Mouse (Mus musculus) limb, embryonic 12.5 days (tissue): Measurements from ENCODE around the gene Pip5k1a. TPM values are rescaled to one million over a fixed set of nuclear protein-coding genes. Genes with fewer than 3 reads are reported as not detected.

ENCODE experiments used
- ATAC-seq: fragments of 200-750 bp; cut with Nextera tagmentation; 2 replicates; pipeline ENCODE4 v1.8.0; 2017; ENCODE audit warnings: low read depth, moderate TSS enrichment; ENCODE audit not compliant: insufficient number of reproducible peaks, insufficient read depth, low FRiP score, low TSS enrichment
- H3K27ac ChIP-seq: fragments of 300-500 bp; sonication (generic); 2 replicates; pipeline ENCODE4 v1.5.1; 2016; ENCODE audit warnings: mild to moderate bottlenecking, moderate library complexity
- H3K27me3 ChIP-seq: fragments of 300-500 bp; sonication (generic); 2 replicates; pipeline ENCODE4 v1.6.1; 2016; ENCODE audit warnings: mild to moderate bottlenecking, moderate library complexity
- H3K36me3 ChIP-seq: fragments of 300-500 bp; sonication (generic); 2 replicates; pipeline ENCODE4 v1.6.1; 2016; ENCODE audit warnings: mild to moderate bottlenecking, moderate library complexity
- H3K4me1 ChIP-seq: fragments of 300-500 bp; sonication (generic); replicated peaks from 2 replicates; pipeline ENCODE4 v1.6.1; 2016
- H3K4me2 ChIP-seq: fragments of 300-500 bp; sonication (generic); 2 replicates; pipeline ENCODE4 v1.6.1; 2016; ENCODE audit warnings: mild to moderate bottlenecking, moderate library complexity
- H3K4me3 ChIP-seq: fragments of 300-500 bp; sonication (generic); replicated peaks from 2 replicates; pipeline ENCODE4 v1.5.1; 2016; ENCODE audit warnings: mild to moderate bottlenecking
- H3K9ac ChIP-seq: fragments of 300-500 bp; sonication (generic); replicated peaks from 2 replicates; pipeline ENCODE4 v1.6.1; 2016; ENCODE audit warnings: mild to moderate bottlenecking, moderate library complexity
- H3K9me3 ChIP-seq: fragments of 300-500 bp; sonication (generic); 2 replicates; pipeline ENCODE4 v1.6.1; 2016; ENCODE audit warnings: mild to moderate bottlenecking, moderate library complexity
- WGBS: fragments of 180-500 bp; shearing (Covaris S2); methylation state at CpG from one replicate; pipeline ENCODE4 v1.1.7; 2016; 5-methylcytosine and 5-hydroxymethylcytosine counted together
- microRNA-seq: library from miRNA; unstranded; fragments of <30 nt; microRNA quantifications from one replicate; pipeline ENCODE4, GENCODE M21; 2017
- polyA plus RNA-seq: library from polyadenylated mRNA; unstranded; fragments of >200 nt; fragmentation: Nextera tagmentation; extraction: Ambion mirVana; gene quantifications from 2 replicates; pipeline ENCODE4 v1.2.1, GENCODE M21; 2016

Gene Pip5k1a
- polyA plus RNA-seq, 1 experiment from 2014 or later: 30.5 TPM

DNA sequence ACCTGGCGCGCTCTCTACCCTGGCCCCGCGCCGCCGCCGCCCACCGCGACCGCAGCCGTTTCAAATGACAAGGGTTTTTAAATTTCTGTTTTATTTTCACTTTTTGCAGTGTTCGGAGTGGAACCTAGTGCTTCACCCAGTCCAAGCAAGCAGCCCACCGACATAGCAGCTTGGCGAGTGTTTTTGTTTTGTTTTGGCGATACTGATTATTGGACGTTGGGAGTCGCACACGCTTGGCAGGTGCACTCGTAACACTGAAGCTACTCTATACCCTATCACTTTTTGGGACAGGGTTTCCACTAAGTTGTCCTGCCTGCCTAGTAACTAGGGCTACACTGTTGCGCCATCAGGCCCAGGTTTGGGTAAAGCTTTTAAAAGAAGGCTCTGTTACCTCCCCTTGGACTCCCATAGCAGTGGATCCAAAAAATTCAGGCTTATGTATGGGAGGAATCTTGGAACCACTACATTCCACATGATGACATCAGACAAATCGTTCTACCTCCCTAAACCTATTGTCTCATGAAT lies 90.1 kb downstream of the Pip5k1a start:
- peak overlapping the region; percentile 96 for H3K4me2 ChIP-seq
- H3K9ac ChIP-seq: peak overlapping the region; percentile 66
- peaks cover 12% of the 10 kb centered on the region for H3K36me3 ChIP-seq
- H3K4me1 ChIP-seq: peaks cover 22% of the 10 kb centered on the region
- ATAC-seq: no peak
- peak overlapping the region; percentile 63 for H3K4me3 ChIP-seq
- 5% methylated on average over 21 of the region's 21 CpGs for WGBS
- H3K9me3 ChIP-seq: no peaks in the 10 kb centered on the region
- no peaks in the 10 kb centered on the region for H3K27me3 ChIP-seq
- peak overlapping the region; percentile 97 for H3K27ac ChIP-seq

DNA sequence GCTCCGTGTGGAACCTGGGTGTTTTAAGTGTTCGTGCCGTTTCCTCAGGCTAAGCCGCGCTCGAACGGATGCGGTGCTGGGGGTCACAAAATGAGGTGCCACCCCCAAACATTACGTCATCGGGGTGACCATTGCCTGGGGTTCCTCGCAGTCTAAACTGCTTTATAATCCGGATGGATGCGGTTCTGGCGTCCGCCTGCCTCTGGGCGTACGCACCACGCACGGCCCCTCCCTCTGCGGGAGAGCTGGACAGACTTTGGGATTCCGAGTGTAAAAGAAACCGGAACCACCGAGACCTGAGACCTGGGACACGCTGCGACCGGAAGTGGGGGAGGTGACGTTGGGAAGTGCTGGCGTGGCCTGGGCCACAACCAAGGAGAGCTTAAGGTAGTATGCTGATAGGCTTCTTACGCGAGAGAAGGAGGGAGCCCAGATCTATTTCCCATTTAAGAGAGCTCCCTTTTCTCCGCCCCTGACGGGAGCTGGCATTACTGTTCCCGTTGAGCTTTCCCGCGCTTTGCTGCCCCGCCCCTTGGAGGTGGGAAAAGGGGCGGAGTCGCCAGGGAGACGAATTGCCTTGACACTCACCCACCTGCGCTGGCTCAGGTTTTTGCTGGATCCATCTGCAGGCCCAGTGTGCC lies 90.7 kb downstream of the Pip5k1a start:
- Histone ChIP-seq H3K9ac (peak overlapping the region; percentile 66), H3K4me3 (peak overlapping the region; percentile 63), H3K4me1 (peaks cover 22% of the 10 kb centered on the region), H3K4me2 (peak overlapping the region; percentile 96), H3K9me3 (no peaks in the 10 kb centered on the region), H3K27me3 (no peaks in the 10 kb centered on the region), H3K36me3 (peaks cover 18% of the 10 kb centered on the region), H3K27ac (peak overlapping the region; percentile 97)
- under 1% methylated on average over 40 of the region's 40 CpGs for WGBS
- ATAC-seq: peak; percentile 79

DNA sequence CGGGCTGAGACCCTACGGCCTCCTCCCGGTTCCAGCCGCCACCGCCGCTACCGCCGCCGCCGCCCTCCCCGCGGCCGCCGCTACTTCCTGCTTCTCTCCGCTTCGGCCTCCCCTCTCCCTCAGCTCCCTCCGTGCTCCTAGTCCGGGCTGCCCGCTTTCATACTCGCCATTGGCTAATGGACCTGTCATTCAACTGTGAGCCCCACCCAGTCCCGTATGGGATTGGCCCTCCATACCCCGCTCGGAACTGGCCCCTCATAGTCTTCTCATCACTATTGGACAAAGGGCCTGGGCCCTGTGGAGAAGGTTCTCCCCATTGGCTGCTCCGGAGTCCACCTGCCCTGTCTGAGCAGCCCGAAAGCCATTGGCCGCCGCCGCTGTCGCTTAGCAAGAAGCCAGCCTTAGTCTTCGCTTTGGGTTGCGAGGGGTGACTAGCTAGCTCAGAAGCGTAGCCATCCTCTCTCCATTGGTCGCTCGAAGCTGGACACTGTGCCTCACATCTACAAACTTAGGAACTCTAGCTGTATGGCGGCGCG lies 91.3 kb downstream of the Pip5k1a start, which contains the start of gene Zfp687:
TSS of gene Zfp687 (minus strand) at position 112 of the 536 bp plus-strand sequence.
- Histone ChIP-seq H3K9me3 (no peaks in the 10 kb centered on the region), H3K27me3 (no peaks in the 10 kb centered on the region)
- under 1% methylated on average over 28 of the region's 37 CpGs for WGBS

DNA sequence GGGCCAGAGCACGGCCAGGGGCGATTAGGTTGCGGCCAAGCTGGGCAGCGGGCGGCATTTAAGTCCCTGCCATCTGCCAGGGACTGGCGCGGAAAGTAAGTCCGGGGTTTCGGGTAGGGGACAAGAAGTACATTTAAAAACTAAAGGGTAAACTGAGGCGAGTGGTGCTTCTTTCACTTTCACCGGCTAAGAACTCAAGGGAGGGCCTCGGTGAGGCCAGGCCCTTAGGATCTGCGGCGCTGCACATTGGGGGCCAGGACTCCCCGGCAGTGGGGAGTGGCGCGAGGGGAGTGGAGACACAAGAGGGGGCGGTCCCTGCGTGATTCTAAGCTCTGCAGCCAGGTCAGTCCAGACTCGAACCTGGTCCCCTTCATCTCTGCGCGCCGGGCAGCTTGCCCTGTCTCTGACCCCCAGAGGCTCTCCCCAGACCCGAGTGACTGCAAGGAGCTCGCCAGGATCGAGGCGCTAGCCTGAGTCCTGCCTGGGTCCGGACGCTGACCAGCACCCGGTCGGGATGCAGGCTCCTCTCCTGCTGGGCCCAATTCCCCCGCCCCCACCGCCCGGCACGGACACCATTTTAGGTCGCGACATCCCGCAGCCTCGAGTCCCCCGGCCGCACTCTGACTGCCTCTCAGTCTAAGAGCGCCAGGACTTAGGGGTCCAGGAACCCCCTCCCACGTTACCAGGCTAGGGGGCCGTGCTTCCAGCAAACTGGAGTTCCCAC lies 92.1 kb downstream of the Pip5k1a start:
- Histone ChIP-seq H3K4me1 (peaks cover 22% of the 10 kb centered on the region), H3K36me3 (peaks cover 32% of the 10 kb centered on the region), H3K9me3 (no peaks in the 10 kb centered on the region), H3K9ac (peak overlapping the region; percentile 78), H3K4me2 (peak overlapping the region; percentile 96), H3K27ac (peak overlapping the region; percentile 97), H3K27me3 (no peaks in the 10 kb centered on the region), H3K4me3 (peak overlapping the region; percentile 63)
- ATAC-seq: 0 out of 2 replicates have a peak, but pooled peaks have one; percentile 0
- WGBS: 1% methylated on average over 44 of the region's 44 CpGs

More for the DNA sequence above, 91.3 kb downstream of the Pip5k1a start, which contains the start of gene Zfp687:
- Histone ChIP-seq H3K4me1 (peaks cover 22% of the 10 kb centered on the region), H3K9ac (peak within 1 kb of the TSS; percentile 78), H3K27ac (peak within 1 kb of the TSS; percentile 97), H3K4me2 (peak within 1 kb of the TSS; percentile 96), H3K36me3 (peaks cover 24% of the 10 kb centered on the region), H3K4me3 (peak within 1 kb of the TSS; percentile 63)
- peak; percentile 99 for ATAC-seq

DNA sequence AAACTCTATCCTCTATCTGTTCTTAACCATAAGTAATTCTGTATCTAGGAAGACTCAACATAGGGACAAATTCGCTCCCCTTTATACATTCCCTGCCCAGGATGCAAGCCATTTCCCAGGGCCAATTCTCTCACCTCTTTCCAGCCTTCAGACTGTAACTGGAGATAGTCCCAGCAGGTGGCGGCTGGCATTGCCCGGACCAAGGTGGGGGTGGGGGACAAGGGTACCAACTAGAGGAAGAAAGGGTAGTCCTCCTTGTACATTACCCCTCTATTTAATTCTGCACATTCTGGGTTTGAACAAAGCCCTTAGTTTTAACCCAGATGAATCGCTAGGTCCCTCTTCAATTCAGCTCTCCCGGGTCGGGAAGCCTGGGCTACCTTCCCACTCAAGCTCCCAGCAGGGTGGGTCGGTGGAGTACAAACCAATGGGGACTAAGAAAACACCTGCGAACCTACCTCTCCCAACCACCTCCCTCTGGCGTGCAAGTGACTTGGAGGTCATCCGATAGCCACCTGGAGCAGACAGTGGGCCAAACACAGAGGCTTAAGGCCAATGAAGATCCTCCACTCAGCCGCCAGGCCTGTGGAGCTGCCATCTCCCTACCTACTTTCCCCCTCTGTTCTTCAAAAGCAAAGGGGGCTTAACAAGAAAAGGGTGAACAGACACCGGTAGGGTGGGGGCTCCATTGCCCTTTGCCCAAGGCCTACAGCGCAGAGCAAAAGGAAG lies 92.9 kb downstream of the Pip5k1a start:
- Histone ChIP-seq H3K9me3 (no peaks in the 10 kb centered on the region), H3K27me3 (no peaks in the 10 kb centered on the region), H3K36me3 (peaks cover 40% of the 10 kb centered on the region), H3K9ac (peak overlapping the region; percentile 78), H3K27ac (0 out of 2 replicates have a peak overlapping the region, but pooled peaks have one; percentile 37), H3K4me1 (peaks cover 22% of the 10 kb centered on the region), H3K4me3 (peak overlapping the region; percentile 63), H3K4me2 (peak overlapping the region; percentile 96)
- ATAC-seq: no peak
- 14% methylated on average over 13 of the region's 13 CpGs for WGBS

DNA sequence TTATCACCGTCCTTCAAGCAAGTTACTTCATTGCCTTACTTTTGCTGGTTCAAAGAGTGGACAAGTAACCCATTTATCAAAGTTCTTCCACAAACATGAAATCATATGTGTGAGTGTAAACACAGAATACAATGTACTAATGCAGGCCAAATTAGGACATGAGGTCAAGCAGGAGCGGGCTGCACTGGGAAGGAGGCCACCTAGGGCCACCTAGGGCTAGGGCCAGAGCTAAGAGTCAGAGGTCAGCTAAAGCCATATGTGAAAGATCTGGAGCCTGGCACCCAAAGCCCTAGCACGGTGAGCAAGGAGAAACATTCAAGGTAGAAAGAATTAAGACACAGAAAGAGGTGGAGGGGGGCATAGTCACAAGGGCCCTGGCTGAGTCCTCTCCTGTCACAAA lies 93.7 kb downstream of the Pip5k1a start:
- Histone ChIP-seq H3K9ac (0 out of 2 replicates have a peak overlapping the region, but pooled peaks have one; percentile 78), H3K9me3 (no peaks in the 10 kb centered on the region), H3K27ac (no peak overlapping the region), H3K4me2 (peak overlapping the region; percentile 96), H3K4me1 (peaks cover 22% of the 10 kb centered on the region), H3K4me3 (peak overlapping the region; percentile 63), H3K36me3 (peaks cover 48% of the 10 kb centered on the region), H3K27me3 (no peaks in the 10 kb centered on the region)
- no peak for ATAC-seq
- WGBS: 76% methylated on average over 3 of the region's 3 CpGs

DNA sequence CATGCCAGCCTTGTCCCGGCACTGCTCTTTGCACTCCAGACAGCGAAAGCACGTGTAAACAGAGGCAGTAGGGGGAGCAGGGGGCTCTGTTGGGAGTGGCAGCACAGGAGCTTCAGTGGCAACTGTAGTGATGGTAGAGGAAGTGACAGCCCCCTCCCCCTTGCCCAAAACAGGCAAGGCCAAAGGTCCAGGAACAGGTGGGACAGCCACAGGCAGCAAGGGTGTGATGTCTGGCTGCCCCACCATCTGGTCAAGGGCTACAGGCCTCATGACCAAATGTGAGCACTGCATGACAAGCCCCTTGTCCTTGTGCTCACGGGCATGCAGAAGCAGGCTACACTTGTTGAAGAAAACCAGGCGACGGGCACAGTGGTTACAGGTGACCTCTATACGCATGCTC lies 96.3 kb downstream of the Pip5k1a start:
- Histone ChIP-seq H3K9ac (no peak overlapping the region), H3K4me1 (peaks cover 15% of the 10 kb centered on the region), H3K4me3 (no peak overlapping the region), H3K27ac (no peak overlapping the region), H3K36me3 (peaks cover 73% of the 10 kb centered on the region), H3K4me2 (no peak overlapping the region), H3K27me3 (no peaks in the 10 kb centered on the region), H3K9me3 (no peaks in the 10 kb centered on the region)
- WGBS: 79% methylated on average over 7 of the region's 7 CpGs
- ATAC-seq: no peak

Small RNA genes lying within 50 kb of the gene (microRNA-seq; reads per million reads assigned to microRNA genes)
- gene Mir8099-1: not detected

Other genes with a start within 250 kb of the Pip5k1a start
- gene Psmb4, start 220.0 kb downstream of the Pip5k1a start, polyA plus RNA-seq: 316 and 330 TPM in 2 replicates
- gene Selenbp1, start 173.9 kb downstream of the Pip5k1a start, polyA plus RNA-seq: 28.9 TPM in 2 replicates
- gene Rfx5, start 152.9 kb downstream of the Pip5k1a start, polyA plus RNA-seq: 13.1 and 15.3 TPM in 2 replicates
- 26.6 and 28.1 TPM in 2 replicates for gene Pi4kb, start 132.2 kb downstream of the Pip5k1a start, polyA plus RNA-seq
- gene Zfp687, start 91.5 kb downstream of the Pip5k1a start, polyA plus RNA-seq: 34.7 and 35.0 TPM in 2 replicates
- gene Psmd4, start 64.3 kb downstream of the Pip5k1a start, polyA plus RNA-seq: 306 and 310 TPM in 2 replicates
- 241 and 245 TPM in 2 replicates for gene Vps72, start 4.1 kb upstream of the Pip5k1a start, polyA plus RNA-seq
- 1.0 and 1.4 TPM in 2 replicates for gene Tmod4, start 17.5 kb upstream of the Pip5k1a start, polyA plus RNA-seq
- gene Scnm1, start 27.1 kb upstream of the Pip5k1a start, polyA plus RNA-seq: 80.7 and 83.6 TPM in 2 replicates
- 16.6 and 18.0 TPM in 2 replicates for gene Lysmd1, start 27.2 kb upstream of the Pip5k1a start, polyA plus RNA-seq
- 1.7 and 2.2 TPM in 2 replicates for gene Tnfaip8l2, start 35.4 kb upstream of the Pip5k1a start, polyA plus RNA-seq
- 23.7 and 26.4 TPM in 2 replicates for gene Sema6c, start 53.5 kb upstream of the Pip5k1a start, polyA plus RNA-seq
- 15.0 and 15.9 TPM in 2 replicates for gene Gabpb2, start 111.0 kb upstream of the Pip5k1a start, polyA plus RNA-seq
- 75.3 and 76.0 TPM in 2 replicates for gene Cdc42se1, start 121.8 kb upstream of the Pip5k1a start, polyA plus RNA-seq
- gene Mllt11, start 125.2 kb upstream of the Pip5k1a start, polyA plus RNA-seq: 14.8 and 16.2 TPM in 2 replicates
- gene Gm128, start 134.7 kb upstream of the Pip5k1a start, polyA plus RNA-seq: 0.54 and 0.59 TPM in 2 replicates
- gene Bnipl, start 144.3 kb upstream of the Pip5k1a start, polyA plus RNA-seq: 0.75 and 1.7 TPM in 2 replicates
- gene Mindy1, start 174.4 kb upstream of the Pip5k1a start, polyA plus RNA-seq: 36.4 and 38.7 TPM in 2 replicates
- gene Prune1, start 175.1 kb upstream of the Pip5k1a start, polyA plus RNA-seq: 25.2 and 25.9 TPM in 2 replicates
- gene Anxa9, start 200.2 kb upstream of the Pip5k1a start, polyA plus RNA-seq: 1.8 and 1.9 TPM in 2 replicates
- gene Cers2, start 207.9 kb upstream of the Pip5k1a start, polyA plus RNA-seq: 158 and 170 TPM in 2 replicates